Mouse (Mus musculus) T-helper 17 cell (primary cell): Measurements from ENCODE around the gene Thap12.

Experiments
- in situ Hi-C, 2 experiments: fragments of 300-600 bp; cut with MboI, MseI; formaldehyde crosslinking; loops; 1 replicate in 1 of 2; 2 replicates in 1 of 2; pipeline ENCODE4 v1.15.1; 2025; ENCODE audit warnings: high pct_unique_total_duplicates in 2 of 2

Gene Thap12

DNA sequence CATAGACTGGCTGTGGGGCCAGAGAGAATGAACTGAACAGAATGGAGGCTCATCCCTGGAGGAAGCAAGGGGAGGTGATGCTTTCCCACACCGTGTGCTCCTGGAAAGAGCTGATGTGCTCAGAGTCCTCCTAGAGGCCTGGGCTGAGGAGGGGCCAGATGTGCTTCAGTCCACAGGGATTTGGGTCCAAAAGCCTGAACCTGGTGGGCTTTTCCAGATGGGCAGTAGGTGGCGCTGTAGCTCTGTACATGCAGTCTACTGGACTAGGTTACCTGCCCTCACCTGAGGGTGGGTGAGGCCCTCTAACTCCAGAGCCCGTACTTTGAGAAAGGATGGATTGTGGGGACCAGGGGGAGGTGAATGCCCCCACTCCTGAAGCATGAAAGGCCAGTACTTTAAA lies 40.4 kb downstream of the Thap12 start:
- in situ Hi-C loops, result loop anchor here (5.0 to 25.0 kb wide), 3 partner anchors 94 to 331 kb away; partner anchors contain the start of genes Lrrc32 (in 2 of the 2) and Wnt11 (in 2 of the 2)

DNA sequence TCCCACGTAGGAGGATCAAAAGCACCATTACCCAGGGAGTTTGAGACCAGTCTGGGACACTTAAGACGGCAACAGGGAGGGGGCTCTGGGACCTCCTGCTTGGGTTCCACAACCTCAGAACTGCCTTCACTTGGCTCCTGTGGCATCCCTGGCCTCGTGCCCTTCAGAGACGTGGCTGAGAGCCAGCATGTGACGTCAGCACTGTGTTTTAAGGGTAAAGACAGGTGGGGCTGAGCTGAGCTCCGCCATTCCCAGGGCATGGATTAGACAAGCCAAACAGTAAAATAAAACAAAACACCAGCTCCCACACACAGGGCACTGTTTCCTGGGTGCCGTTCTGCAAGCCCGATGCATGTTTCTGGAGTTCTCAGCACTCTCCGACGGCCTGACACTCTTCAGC lies 47.5 kb downstream of the Thap12 start:
- in situ Hi-C loops, result loop anchor here in 1 of 2 experiments (10.0 kb wide), 1 partner anchor 606 kb away; the partner anchor contains the start of gene Omp

DNA sequence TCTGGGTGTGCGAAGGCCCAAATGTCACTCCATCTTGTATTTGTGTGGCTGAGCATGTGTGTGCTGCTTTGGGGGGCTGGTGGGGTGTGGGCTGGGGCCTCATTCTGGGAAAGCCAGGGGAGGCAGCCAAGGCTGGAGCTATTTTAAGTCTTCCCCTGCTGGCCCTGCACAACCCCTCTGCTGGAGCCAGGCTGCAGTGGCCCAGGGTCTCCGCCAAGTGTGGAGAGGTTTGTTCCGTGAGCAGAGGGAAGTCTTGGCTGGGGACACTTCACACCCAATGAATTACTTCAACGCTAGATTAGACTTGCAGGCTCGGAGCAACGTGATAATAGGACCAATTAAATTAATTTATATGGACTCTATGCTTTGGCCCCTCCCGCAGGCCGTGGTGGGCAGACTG lies 49.8 kb downstream of the Thap12 start:
- in situ Hi-C loops, result loop anchor here in 1 of 2 experiments (10.0 kb wide), 1 partner anchor 608 kb away; the partner anchor contains the start of gene Omp

DNA sequence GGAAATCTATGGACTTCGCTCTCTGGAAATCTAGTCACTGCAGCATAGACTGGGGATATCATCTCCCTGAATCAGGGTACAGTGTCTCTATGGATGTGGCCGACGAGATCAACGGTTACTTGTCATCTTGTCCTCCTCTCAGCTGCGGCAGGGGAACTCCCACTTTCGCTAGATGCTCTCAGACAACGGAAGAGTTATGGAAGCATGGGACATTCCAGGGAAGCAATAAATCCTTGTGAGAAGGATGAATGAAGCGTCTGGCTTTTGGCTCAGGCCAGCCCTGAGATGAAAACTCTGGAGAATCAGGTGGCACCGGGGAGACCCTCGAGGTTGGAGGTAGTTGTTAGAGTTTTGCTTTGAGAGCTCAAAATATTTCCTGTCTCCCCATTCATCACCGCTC lies 53.1 kb downstream of the Thap12 start:
- in situ Hi-C loops, result loop anchor here in 1 of 2 experiments (10.0 kb wide), 1 partner anchor 611 kb away; the partner anchor contains the start of gene Omp

DNA sequence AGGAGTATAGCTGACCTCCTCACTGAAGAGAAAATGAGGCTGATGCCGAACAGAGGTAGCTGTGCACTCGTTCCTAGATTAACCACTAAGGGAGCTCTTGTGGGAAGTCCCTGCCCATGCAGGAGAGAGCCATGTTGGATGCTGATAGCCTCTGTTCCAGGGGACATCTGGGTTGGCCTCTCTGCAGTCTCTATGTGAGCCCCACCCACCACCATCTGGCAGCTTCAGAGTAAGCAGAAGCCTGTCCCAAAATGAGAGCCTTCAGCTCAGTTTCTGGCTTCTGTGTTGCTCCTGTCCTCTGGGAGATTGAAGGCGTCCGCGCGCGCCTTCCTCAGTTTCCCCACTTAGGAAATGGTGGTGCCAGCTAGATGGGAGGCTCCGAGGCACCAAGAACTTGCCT lies 53.7 kb downstream of the Thap12 start:
- in situ Hi-C loops, result loop anchor here in 1 of 2 experiments (10.0 kb wide), 1 partner anchor 612 kb away; the partner anchor contains the start of gene Omp

DNA sequence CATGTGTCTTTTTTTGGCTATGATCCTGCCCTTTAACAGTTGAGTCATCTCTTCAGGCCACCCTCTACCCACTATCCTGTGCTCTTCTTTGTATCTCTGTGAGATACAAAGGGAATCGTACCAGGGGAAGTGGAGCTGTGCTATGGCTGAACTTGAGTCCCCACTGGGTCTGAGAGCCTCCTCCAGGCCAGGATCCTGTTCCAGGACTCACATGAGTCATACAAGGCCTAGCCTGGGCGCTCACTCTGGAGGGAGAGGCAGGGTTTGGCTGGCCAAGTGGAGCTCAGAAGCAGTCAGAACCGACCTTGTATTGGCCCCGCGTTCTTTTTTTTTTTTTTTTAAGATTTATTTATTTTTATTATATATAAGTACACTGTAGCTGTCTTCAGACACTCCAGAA lies 57.2 kb downstream of the Thap12 start:
- in situ Hi-C loops, result no loop called here

DNA sequence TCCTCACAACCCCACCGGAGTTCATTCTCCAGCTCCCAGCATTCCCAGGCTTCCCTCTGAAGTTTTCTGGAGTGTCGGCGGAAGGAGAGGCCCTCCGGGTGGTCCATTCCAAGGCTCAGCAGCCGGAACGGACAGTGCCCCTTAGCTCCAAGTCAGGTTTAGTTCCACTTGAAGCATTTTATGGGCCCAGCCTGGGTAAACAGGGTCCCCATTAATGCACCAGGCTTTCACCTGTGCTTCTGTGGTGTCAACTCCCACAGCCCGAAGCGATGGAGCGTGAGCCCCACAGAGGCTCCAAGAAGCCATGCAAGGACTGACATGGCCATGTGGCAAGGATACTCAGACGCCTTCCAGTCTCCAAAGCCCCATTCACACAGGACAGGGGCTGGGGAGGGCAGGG lies 61.0 kb downstream of the Thap12 start:
- in situ Hi-C loops, result no loop called here

DNA sequence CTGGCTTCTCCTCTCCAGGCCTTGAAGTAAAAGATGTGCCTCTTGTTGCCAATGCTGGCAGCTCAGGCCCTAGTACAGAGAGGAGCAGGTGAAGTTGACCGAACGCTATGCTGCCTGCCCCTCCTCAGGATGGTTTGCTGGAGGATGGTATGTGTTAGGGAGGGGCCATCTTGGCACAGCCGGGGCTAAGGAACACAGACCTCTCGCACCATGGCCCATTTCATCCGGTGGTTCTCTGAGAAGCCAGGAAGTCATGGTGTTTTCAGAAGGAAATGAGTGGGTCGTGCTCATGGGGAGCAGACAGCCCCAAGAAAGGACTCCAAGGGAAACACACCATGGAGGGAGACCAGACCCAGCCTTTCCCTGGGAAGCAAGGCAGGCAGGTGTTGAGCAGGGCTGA lies 64.4 kb downstream of the Thap12 start:
- in situ Hi-C loops, result no loop called here
